Comparison of ENCODE assay signal across 8 mouse cellular contexts in the genomic region with DNA sequence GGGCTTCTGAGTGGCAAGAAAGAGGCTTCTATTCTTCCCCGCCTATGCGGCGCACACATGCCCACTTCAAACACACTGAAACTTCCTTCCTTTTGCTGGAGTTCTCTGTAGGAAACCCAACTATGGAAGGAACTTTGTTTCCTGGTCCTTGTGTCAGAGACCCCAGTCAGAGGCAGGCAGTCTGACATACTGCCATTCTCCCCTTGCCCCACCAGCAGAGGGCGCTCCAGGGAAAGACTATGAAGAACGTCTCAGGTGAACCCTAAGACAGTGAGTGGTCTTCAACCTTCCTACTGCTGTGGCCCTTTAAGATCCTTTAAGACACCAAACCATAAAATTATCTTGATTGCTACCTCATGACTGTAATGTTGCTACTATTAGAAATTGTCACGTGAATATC. TPM values are rescaled to one million over a fixed set of nuclear protein-coding genes. Genes with fewer than 3 reads are reported as not detected.
DNase-seq lines count a peak whose midpoint lies in the region; ATAC-seq lines count a peak whose summit lies in the region.

No protein-coding gene starts in this region.

- no peaks in the 10 kb centered on the region for H3K9me3 ChIP-seq in heart, embryonic 11.5 days (replicated peaks; ENCODE audit: control insufficient read depth, low read length)
- H3K9me3 ChIP-seq in midbrain, embryonic 11.5 days (ENCODE audit: control insufficient read depth, low read length) = no peaks in the 10 kb centered on the region

- ATAC-seq in heart, embryonic 11.5 days (replicated peaks; ENCODE audit: insufficient number of reproducible peaks, low FRiP score, low TSS enrichment) = no peak
- no peak for ATAC-seq in midbrain, embryonic 11.5 days (ENCODE audit: low FRiP score)

- no peak overlapping the region for H3K9ac ChIP-seq in heart, embryonic 11.5 days (ENCODE audit: low read depth, low read length)
- no peak overlapping the region for H3K9ac ChIP-seq in midbrain, embryonic 11.5 days (ENCODE audit: low read length)

- no peaks in the 10 kb centered on the region for H3K36me3 ChIP-seq in heart, embryonic 11.5 days (ENCODE audit: control insufficient read depth, insufficient read depth, low read length)
- H3K36me3 ChIP-seq in midbrain, embryonic 11.5 days (ENCODE audit: control insufficient read depth, insufficient read depth, low read length) = no peaks in the 10 kb centered on the region

- no peak overlapping the region for H3K4me2 ChIP-seq in heart, embryonic 11.5 days
- no peak overlapping the region for H3K4me2 ChIP-seq in midbrain, embryonic 11.5 days

- H3K27me3 ChIP-seq in heart, embryonic 11.5 days (ENCODE audit: control insufficient read depth, insufficient read depth, low read length) = no peaks in the 10 kb centered on the region
- H3K27me3 ChIP-seq in midbrain, embryonic 11.5 days (ENCODE audit: control insufficient read depth, insufficient read depth, low read length) = no peaks in the 10 kb centered on the region

- H3K4me1 ChIP-seq in heart, embryonic 11.5 days (ENCODE audit: control insufficient read depth, insufficient read depth, low read length) = no peaks in the 10 kb centered on the region
- H3K4me1 ChIP-seq in midbrain, embryonic 11.5 days (ENCODE audit: control insufficient read depth, insufficient read depth, low read length) = no peaks in the 10 kb centered on the region

- 85% methylated on average over 6 of the region's 6 CpGs for WGBS in heart, embryonic 11.5 days (ENCODE audit: insufficient replicate concordance)
- 88% methylated on average over 6 of the region's 6 CpGs for WGBS in midbrain, embryonic 11.5 days

- no peak overlapping the region for H3K4me3 ChIP-seq in heart, embryonic 11.5 days (ENCODE audit: low read depth, low read length)
- no peak overlapping the region for H3K4me3 ChIP-seq in midbrain, embryonic 11.5 days (ENCODE audit: low read depth, low read length)

- peak; percentile 42 for DNase-seq in heart, postnatal 4 days
- DNase-seq in ES-CJ7 (ENCODE audit: low read depth, low spot score) = peak; percentile 63
- DNase-seq in brain, adult 2 months (ENCODE audit: low read depth, low spot score) = peak; percentile 50
- DNase-seq in kidney, adult 8-10 months = peak; percentile 35 to 75
- DNase-seq in lung, postnatal 36 days = peak; percentile 79
- DNase-seq in thymus, postnatal 0 days (ENCODE audit: low spot score) = peak; percentile 52
- no peak for DNase-seq in midbrain, embryonic 11.5 days (ENCODE audit: low spot score, missing footprints)

- no peak overlapping the region for H3K27ac ChIP-seq in heart, embryonic 11.5 days (ENCODE audit: low read depth, low read length)
- H3K27ac ChIP-seq in midbrain, embryonic 11.5 days (ENCODE audit: low read depth, low read length) = no peak overlapping the region

RNA-seq across cellular contexts. Expression of gene Sars, which starts 21.4 kb away (rescaled TPM):
- 10 to 100 TPM; 88.2 to 90.6 TPM for total RNA-seq in heart, postnatal 4 days (2021)
- 103 and 114 TPM in 2 replicates for polyA plus RNA-seq in heart, embryonic 11.5 days (2014; fragmentation: Nextera tagmentation; extraction: Ambion mirVana)
- 122 and 127 TPM in 2 replicates for polyA plus RNA-seq in thymus, postnatal 0 days (2015; fragmentation: Nextera tagmentation; extraction: Ambion mirVana)
- polyA plus RNA-seq in midbrain, embryonic 11.5 days (2014; fragmentation: Nextera tagmentation; extraction: Ambion mirVana) = 196 and 213 TPM in 2 replicates

RNA-seq across cellular contexts. Expression of gene Celsr2, which starts 51.1 kb away (rescaled TPM):
- 1 to 10 TPM; 9.0 to 9.5 TPM for total RNA-seq in heart, postnatal 4 days (2021)
- 3.1 and 3.7 TPM in 2 replicates for polyA plus RNA-seq in heart, embryonic 11.5 days (2014; fragmentation: Nextera tagmentation; extraction: Ambion mirVana)
- 2.2 and 3.4 TPM in 2 replicates for polyA plus RNA-seq in thymus, postnatal 0 days (2015; fragmentation: Nextera tagmentation; extraction: Ambion mirVana)
- 61.9 and 65.2 TPM in 2 replicates for polyA plus RNA-seq in midbrain, embryonic 11.5 days (2014; fragmentation: Nextera tagmentation; extraction: Ambion mirVana)

Comparison
In these comparisons a context has a peak if more than half of its experiments do, and no peak if none do; other contexts are left out.
1. RNA of gene Celsr2, which starts 51.1 kb away (polyA plus RNA-seq): 61.9 to 65.2 TPM in midbrain, embryonic 11.5 days; 3.1 to 3.7 TPM in heart, embryonic 11.5 days and 2.2 to 3.4 TPM in thymus, postnatal 0 days; every median in the first group is over 10 times any median in the second.